8 mouse cellular contexts compared by ENCODE assay signal in the genomic region with DNA sequence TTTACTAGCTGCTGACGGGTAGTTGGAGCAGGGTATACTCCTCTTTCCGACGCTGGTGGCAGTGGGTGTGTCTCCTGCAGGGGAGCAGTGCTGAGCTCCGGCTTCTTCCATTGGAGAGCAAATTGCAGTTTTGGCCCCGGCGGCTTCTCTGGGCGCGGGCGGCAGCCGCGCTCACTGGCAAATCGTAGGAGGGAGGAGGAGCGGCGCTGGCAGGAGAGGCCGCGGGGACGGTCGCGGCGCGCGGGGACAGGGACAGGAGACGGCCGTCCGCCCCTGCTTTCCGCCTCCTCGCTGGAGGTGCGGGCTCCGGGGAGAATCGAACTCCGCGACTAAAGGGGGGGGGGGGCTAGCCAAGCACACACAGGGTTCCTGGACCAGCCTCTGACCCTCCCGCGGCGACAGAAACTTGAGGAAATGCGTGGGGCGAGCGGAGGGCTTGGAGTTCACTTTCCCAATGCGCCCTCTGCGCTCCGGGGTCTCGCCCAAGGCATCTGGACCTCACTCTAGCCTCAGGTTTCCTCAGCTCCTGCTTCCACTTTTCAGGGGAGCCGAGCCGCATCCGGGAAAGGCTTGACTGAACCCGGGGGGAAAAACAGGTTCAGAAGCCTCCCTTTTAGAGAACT. TPM values are rescaled to one million over a fixed set of nuclear protein-coding genes. Genes with fewer than 3 reads are reported as not detected.
DNase-seq lines count a peak whose midpoint lies in the region; ATAC-seq lines count a peak whose summit lies in the region.

No protein-coding gene starts in this region.

- intact Hi-C loops in left cerebral cortex, postnatal 14 days (cut with DNase I): loop anchor here (5.0 kb wide), 1 partner anchor 39 kb away; no protein-coding TSS in a partner anchor

- peak overlapping the region; percentile 64 for H3K4me2 ChIP-seq in forebrain, embryonic 12.5 days
- H3K4me2 ChIP-seq in hindbrain, embryonic 16.5 days (ENCODE audit: low read length): peak overlapping the region; percentile 52
- peak overlapping the region; percentile 65 for H3K4me2 ChIP-seq in stomach, embryonic 16.5 days (ENCODE audit: low read depth, low read length)

- peaks cover 96% of the 10 kb centered on the region for H3K27me3 ChIP-seq in forebrain, embryonic 12.5 days
- peaks cover 58% of the 10 kb centered on the region for H3K27me3 ChIP-seq in hindbrain, embryonic 16.5 days (replicated peaks; ENCODE audit: control insufficient read depth, insufficient read depth, low read length)
- H3K27me3 ChIP-seq in stomach, embryonic 16.5 days (ENCODE audit: control insufficient read depth, insufficient read depth, low read length): peaks cover 73% of the 10 kb centered on the region

- no peak overlapping the region for H3K27ac ChIP-seq in forebrain, embryonic 12.5 days
- H3K27ac ChIP-seq in hindbrain, embryonic 16.5 days (ENCODE audit: low read depth, low read length): no peak overlapping the region
- H3K27ac ChIP-seq in stomach, embryonic 16.5 days (ENCODE audit: low read length): no peak overlapping the region

- no peaks in the 10 kb centered on the region for H3K36me3 ChIP-seq in forebrain, embryonic 12.5 days (replicated peaks)
- H3K36me3 ChIP-seq in hindbrain, embryonic 16.5 days (ENCODE audit: control insufficient read depth, insufficient read depth, low read length): no peaks in the 10 kb centered on the region
- H3K36me3 ChIP-seq in stomach, embryonic 16.5 days (ENCODE audit: control insufficient read depth, insufficient read depth, low read length): no peaks in the 10 kb centered on the region

- H3K4me3 ChIP-seq in forebrain, embryonic 12.5 days (replicated peaks): peak overlapping the region; percentile 44
- H3K4me3 ChIP-seq in hindbrain, embryonic 16.5 days (ENCODE audit: low read length): peak overlapping the region; percentile 33
- peak overlapping the region; percentile 44 for H3K4me3 ChIP-seq in stomach, embryonic 16.5 days (replicated peaks; ENCODE audit: low read length)

- peak overlapping the region; percentile 44 for H3K9ac ChIP-seq in forebrain, embryonic 12.5 days
- H3K9ac ChIP-seq in hindbrain, embryonic 16.5 days (ENCODE audit: low read depth, low read length): peak overlapping the region; percentile 15; the same call in 1 of the 2 replicates
- H3K9ac ChIP-seq in stomach, embryonic 16.5 days (ENCODE audit: low read length): peak overlapping the region; percentile 59

- WGBS in forebrain, embryonic 12.5 days: under 1% methylated on average over 44 of the region's 46 CpGs
- under 1% methylated on average over 33 of the region's 46 CpGs for WGBS in hindbrain, embryonic 16.5 days
- WGBS in stomach, embryonic 16.5 days: under 1% methylated on average over 45 of the region's 46 CpGs

- DNase-seq in heart, adult 11 months: peak; percentile 90
- no peak for DNase-seq in heart, adult 8-10 months (ENCODE audit: low spot score)
- peak; percentile 87 for DNase-seq in brain, adult 2 months (ENCODE audit: low read depth, low spot score)
- DNase-seq in left cerebral cortex, postnatal 14 days (ENCODE audit: low spot score in 2 of 2): peak; percentile 57 to 76
- DNase-seq in mesoderm, embryonic 11.5 days (ENCODE audit: low read depth, low spot score): peak; percentile 37

- no peak for ATAC-seq in forebrain, embryonic 12.5 days (ENCODE audit: low FRiP score)
- ATAC-seq in hindbrain, embryonic 16.5 days: no peak
- no peak for ATAC-seq in stomach, embryonic 16.5 days (ENCODE audit: insufficient read depth, low FRiP score)

- H3K9me3 ChIP-seq in forebrain, embryonic 12.5 days: no peaks in the 10 kb centered on the region
- H3K9me3 ChIP-seq in hindbrain, embryonic 16.5 days (ENCODE audit: control insufficient read depth, low read length): no peaks in the 10 kb centered on the region
- no peaks in the 10 kb centered on the region for H3K9me3 ChIP-seq in stomach, embryonic 16.5 days (replicated peaks; ENCODE audit: control insufficient read depth, low read length)

- peaks cover 37% of the 10 kb centered on the region for H3K4me1 ChIP-seq in forebrain, embryonic 12.5 days
- peaks cover 23% of the 10 kb centered on the region for H3K4me1 ChIP-seq in hindbrain, embryonic 16.5 days (ENCODE audit: control insufficient read depth, insufficient read depth, low read depth, low read length)
- peaks cover 17% of the 10 kb centered on the region for H3K4me1 ChIP-seq in stomach, embryonic 16.5 days (ENCODE audit: control insufficient read depth, insufficient read depth, low read length)

RNA-seq across cellular contexts. Expression of a gene that starts 1.0 kb away (rescaled TPM):
- total RNA-seq in heart, adult 8-10 months (2022): under 1 TPM in 3 of 4 experiments, not detected in 1; 0.17 to 0.69 (median 0.22) TPM
- 0.60 and 0.83 TPM in 2 replicates for polyA plus RNA-seq in forebrain, embryonic 12.5 days (2016; fragmentation: Nextera tagmentation; extraction: Ambion mirVana)
- 1.1 TPM in 2 replicates for polyA plus RNA-seq in hindbrain, embryonic 16.5 days (2015; fragmentation: Nextera tagmentation; extraction: Ambion mirVana)
- 100 to 1,000 TPM; 161 to 175 TPM for total RNA-seq in left cerebral cortex, postnatal 14 days (2021)
- polyA plus RNA-seq in stomach, embryonic 16.5 days (2015; fragmentation: Nextera tagmentation; extraction: Ambion mirVana): 0.52 and 0.66 TPM in 2 replicates

RNA-seq across cellular contexts. Expression of a gene that starts 28.1 kb away (rescaled TPM):
- total RNA-seq in heart, adult 8-10 months (2022): 10 to 100 TPM; 39.9 to 47.1 (median 44.3) TPM
- 185 and 188 TPM in 2 replicates for polyA plus RNA-seq in forebrain, embryonic 12.5 days (2016; fragmentation: Nextera tagmentation; extraction: Ambion mirVana)
- polyA plus RNA-seq in hindbrain, embryonic 16.5 days (2015; fragmentation: Nextera tagmentation; extraction: Ambion mirVana): 204 and 215 TPM in 2 replicates
- total RNA-seq in left cerebral cortex, postnatal 14 days (2021): 10 to 100 TPM; 93.7 to 99.6 TPM
- polyA plus RNA-seq in stomach, embryonic 16.5 days (2015; fragmentation: Nextera tagmentation; extraction: Ambion mirVana): 98.7 and 113 TPM in 2 replicates
